Mouse (Mus musculus): Measurements from ENCODE around the gene Atp2c1.

Atp2c1 gene

GRCm38 (mm10) chr9:105363520-105364231, 163.4 kb downstream of the Atp2c1 start:
- no peak for DNase-seq (ENCODE audit: low spot score)

- no peak for DNase-seq (ENCODE audit: low spot score)
These were observed 164.9 kb downstream of the Atp2c1 start for GRCm38 (mm10) chr9:105362181-105362580.
